Mouse (Mus musculus): Measurements from ENCODE around the gene Gm20431.

GRCm38 (mm10) chr2:167602978-167603377, 58.3 kb downstream of the Gm20431 start:
- TF ChIP-seq CTCF (IDR thresholded peaks at IDR 0.05; ENCODE audit: control insufficient read depth, insufficient read depth, insufficient replicate concordance, low read depth, low read length): peak; percentile 25; the same call in 1 of the 2 replicates
- TF ChIP-seq POLR2A (IDR thresholded peaks at IDR 0.05; ENCODE audit: control insufficient read depth, low read depth, low read length): no peak

Measured in testis, adult 2 months (tissue).